Mouse (Mus musculus): ENCODE data around the gene Fam107b.

Fam107b gene

DNA sequence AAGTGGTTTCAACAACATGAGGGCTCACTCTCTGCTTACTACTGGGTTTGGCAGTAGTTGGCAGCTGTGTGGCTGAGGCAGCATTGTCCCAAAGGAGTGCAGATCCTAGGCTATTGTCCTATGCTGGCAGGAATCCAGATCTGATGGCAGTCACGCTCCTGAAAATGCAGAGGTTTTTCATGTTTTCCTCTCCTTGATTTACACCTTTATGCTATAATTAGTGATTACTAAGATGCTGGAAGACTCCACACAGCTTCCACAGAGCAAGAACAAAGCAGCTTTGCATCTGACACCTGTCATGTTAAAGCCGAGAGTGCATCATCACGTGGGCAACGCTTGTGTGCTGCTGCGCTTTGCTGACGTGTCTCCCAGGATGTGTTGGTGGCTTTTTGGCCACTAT is 172.2 kb downstream of the Fam107b start:
- DNase-seq = no peak

DNA sequence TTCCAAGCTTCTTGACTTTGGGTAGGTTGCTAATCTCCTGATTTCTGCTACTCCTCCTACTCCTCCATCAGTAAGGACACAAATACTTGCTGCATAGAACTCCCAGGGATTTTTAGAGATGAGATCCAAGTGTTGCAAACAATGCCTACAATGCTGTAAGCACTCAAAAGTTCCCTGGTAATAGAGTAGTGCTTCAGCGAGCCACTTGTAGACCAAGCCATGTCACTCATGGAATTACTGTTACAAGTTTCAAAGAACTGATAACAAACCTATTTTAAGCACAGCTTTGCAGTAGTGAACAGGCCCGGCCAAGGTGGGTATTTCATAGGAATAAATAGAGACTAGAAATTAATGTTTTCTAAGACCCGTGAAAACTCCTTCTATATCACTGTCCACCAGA is 174.8 kb downstream of the Fam107b start:
- DNase-seq = no peak

DNA sequence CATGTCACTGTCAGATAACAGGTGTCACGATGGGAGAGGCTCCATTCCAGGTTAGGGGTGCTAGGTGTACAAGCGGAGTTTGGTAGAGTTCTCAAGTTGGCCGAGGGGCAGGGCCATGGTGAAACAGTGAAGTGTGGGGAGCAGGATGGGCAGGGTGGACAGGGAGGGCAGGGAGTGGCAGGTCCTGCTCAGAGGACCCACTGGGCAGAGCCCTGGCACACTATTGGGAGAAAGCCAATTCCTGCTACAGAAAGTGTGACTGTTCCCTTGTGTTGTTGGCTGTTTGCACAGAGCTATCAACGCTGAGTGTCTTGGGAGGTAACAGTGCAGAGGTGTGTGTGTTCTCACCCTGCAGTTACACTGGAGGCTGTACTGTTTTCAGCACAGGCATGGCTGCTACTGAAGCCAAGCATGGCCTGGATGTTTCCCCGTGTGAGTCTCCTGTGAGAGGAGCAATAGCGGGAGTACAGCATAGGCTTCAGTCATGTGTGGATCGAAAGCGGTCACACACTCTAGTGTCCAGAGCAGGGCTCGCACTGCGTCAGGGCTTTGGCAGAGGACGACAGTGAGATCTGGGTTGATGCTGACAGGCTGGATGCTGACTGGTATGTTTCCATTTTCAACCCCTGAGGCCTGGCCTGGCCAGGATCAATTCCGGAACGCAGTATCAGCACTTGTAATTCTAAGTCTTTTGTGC is 175.8 kb downstream of the Fam107b start:
- DNase-seq = no peak

DNA sequence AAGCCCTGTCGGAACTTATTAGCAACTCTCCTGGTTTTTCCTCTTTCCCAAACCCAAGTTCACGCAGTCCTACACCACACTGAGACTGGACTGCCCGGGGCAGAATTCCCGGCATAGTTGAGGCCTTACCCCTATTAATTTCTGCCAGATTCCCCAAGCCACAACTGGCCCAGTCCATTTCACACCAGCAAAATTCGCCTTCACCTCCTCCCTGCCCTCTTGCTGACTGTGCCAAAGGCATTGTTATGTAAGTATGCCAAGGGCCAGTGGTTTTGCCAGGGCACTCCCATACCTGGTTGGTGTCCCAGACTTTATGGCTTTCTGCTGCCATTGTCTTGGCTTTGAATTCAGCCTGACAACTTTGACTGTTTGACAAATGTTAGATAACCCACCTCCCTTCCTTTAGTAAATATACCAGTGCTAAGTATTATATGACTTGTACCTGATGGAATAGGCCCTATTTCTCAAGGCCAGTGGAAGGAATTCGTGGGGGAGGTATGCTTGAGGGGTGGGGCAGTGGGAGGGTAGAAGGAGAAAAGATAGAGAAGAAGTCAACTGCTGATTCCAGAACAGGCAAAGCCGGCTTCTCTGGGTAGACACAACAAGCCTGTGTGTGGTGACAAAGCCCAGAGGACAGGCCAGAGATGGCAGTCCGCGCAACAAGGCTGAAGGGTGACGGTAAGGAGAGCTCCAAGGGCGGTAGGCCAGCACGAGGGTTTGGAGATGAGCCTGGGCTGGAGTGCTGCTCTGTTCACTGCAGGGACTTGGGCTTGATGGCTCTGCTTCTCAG is 178.6 kb downstream of the Fam107b start:
- no peak for DNase-seq

DNA sequence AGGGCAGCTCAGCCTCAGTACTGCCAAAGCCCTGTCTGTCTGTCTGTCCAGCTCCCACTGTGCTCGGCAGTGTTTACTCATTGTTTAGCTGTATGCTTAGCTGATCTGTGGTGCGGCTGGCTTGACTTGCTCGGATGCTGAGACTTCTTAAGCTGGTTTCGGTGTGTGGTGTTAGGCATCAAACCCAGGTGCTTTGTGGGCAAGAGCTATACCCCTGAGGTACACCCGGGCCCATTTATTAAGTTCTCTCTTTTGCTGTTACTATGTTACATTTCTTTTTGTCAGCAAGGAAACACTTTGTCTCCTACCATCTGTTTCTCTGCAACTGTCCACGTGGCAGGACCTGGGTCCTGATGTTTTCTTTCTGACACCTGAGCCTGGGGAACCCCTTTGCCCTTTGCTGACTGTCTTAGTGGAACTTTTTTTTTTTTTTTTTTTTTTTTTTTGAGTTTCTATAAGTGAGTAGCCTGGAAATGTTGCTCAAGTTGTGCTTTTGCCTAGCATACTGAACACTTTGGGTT is 179.3 kb downstream of the Fam107b start:
- no peak for DNase-seq

DNA sequence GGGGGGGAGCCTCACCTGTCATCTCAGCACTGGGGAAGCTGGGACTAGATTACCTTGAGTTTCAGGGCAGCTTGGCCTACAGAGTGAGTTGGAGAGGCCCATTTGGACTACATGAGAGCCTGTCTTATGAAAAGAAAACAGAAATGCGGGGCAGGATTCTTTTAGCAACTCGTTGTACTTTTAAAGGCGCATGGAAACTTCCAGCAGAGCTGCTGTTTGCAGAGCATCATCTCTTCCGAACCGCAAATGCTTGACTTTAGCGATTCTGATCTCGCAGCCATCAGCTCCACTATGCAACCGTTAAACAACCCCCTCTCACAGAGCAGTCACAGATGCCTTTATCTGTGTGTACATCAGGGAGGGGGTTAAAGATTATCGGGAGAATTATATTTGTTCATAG is 179.8 kb downstream of the Fam107b start:
- no peak for DNase-seq

DNA sequence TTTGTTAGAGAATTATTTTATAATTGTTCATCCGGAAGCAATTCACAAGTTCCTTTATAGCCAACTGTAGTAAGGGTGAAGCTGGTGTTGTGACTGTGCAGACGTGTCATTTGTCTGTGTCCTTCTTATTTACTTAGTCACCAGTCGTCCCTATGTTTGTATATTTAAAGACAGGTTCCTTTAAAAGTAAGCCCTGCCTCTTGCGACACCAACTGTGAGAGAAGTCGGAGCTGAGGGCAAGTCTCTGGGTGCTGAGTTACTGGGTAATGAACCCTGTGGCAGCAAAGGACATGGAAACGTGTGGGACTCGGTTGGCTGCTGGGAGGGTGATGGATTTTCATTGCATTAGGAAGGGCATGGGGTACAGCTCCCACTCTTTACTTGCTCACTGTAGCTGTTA is 182.1 kb downstream of the Fam107b start:
- DNase-seq = no peak

DNA sequence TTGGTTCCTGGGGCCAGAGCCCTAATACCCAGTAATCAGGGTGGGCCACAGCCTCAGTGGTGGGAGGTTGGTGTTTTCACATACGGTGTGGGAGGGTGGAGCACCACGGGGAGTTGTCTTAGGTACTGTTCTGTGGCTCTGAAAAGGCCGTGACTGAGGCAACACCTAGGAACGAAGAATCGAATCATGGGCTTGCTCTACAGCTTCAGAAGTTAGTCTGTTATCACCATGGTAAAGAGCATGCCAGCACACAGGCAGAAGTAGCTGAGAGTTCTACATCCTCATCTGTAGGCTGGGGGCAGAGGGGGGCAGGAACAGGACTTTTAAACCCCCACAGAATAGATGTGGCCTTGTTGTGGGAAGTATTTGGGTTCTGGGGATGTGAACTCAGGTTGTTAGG is 182.6 kb downstream of the Fam107b start:
- DNase-seq = no peak

DNA sequence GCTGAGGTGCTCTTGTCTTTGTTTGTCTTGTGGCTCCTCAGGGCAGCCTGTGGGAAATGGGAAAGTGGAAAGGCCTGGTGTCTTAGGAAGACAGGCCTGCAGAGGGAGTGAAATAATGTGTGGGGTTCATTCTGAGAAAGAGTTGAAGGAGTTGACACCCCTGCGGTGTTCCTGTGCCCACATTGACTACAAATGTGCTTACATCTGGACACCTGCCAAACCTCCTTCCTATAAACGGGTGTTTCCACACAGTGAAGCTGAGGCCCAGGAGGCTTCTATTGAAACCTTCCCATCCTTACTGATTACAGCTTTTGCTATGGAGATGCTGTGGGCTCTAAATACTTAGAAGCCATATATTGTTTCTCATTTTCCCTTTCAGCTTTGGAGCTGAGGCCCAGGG is 183.5 kb downstream of the Fam107b start:
- DNase-seq = peak; percentile 34

DNA sequence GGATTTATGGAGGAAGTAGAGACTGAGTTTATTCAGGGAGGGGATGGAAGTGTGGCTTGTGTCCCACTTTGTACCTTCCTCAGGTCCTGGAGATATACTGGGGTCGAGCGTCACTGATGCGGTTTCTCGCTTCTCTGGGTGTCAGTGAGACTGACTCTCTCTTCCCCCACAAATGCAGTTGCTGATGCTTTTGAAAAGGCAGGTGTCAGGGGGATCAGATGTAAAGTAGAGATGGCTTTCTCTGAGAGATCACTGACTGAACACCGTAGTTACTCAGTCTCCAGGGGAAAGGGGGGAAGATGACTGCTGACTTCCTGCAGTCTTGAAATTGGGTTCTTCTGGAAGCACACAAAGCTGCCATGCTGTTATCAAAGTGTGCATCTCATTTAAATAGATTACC is 185.6 kb downstream of the Fam107b start:
- peak; percentile 47 for DNase-seq

DNA sequence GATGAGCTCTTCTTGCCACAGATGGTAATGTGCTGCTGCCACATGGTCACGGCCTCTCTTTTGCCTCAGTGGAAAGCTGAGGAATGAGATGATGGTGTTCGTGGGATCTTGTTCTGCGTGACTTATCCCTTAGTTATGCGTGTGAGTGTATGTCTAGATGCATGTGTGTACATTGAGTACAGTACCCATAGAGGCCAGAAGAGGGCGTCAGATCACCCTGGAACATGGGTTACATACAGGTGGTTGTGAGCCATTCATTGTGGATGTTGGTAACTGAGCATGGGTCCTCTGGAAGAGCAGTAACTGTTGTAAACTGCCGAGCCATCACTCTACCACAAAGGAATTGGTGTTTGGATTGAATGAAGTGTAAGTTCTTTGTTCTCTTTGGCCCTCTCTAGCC is 188.1 kb downstream of the Fam107b start:
- no peak for DNase-seq

DNA sequence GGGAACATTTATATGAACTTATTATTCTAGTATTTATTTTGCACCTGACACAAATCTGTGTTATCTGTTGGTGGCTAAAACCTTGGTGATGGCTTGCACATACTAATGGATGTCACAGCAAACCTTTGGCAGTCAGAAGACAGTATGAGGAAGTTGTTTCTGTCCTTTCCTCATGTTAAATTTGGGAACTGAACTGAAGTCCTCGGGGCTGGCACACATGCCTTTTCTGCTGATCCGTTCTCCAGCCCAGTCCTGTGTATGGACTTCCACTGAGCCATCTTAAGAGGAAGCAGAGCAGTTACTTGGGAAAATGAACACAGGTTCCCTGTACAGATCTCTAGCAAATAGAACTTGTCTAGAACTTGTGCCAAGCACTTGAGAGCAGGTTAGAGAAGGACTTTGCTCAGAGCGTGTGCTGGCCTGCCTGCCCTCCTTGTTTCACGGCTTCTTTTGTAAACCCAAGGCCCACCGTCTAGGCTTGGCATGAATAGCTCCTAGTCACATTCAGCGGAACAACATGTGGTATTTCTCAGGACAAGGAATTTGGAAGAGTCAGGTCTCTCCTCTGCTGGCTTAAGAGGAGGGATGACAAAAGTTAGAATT is 190.0 kb downstream of the Fam107b start:
- DNase-seq = no peak

DNA sequence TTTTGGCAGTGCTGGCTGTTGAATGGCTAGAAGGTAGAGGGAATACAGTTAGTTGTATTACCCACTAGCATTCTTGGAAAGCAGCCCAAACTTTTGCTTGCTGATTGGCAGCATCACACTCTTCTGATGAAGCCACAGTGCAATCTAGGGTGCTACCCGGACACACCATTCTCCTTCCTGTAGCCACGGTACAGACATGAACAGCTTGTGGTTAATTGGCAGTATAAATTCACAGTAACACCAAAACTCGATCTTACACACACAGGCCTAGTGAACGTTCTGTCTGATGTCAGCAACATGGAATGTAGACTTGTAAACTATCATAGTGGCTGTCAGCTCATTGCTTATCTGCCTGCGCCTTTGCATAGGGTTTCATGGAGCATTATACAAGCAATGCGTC is 193.8 kb downstream of the Fam107b start:
- no peak for DNase-seq

DNA sequence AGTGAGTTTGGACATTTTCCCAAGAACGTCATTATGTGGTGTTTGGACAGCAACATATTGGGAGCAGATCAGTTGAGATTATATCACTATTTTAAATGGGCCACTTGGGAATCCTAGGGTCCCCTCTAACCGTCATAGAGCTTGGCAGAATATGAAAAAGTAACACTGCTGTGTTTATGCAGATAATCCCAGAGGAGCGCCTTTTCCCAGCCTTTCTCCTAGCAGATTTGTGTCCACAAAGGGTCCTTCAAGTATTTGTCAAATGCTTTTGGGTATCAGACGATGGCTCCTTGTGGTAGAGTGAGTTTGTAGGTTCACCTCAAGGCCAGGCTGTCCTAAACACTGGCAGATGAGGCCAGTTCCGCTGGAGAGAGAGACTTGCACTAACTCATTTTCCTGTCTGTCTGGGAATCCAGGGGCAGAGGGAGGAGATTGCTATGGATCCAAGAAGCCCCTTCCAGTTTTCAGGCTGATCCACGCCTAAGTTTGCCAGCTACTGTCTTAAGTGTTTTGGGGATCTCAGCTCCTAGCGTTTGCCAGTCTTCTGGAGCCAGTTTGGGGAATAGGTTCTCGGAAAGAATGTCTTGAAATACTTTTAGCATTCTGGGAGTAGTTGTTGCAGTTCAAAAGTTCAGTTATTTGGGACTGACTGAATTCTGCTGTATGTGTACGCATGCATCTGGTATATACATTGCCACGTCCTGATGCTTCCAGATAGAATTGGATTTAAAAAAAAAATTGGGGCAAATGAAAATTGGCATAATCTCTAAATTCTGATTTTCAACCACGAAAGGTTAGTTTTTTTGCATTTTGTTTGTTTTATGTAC is 195.9 kb downstream of the Fam107b start:
- DNase-seq = no peak

DNA sequence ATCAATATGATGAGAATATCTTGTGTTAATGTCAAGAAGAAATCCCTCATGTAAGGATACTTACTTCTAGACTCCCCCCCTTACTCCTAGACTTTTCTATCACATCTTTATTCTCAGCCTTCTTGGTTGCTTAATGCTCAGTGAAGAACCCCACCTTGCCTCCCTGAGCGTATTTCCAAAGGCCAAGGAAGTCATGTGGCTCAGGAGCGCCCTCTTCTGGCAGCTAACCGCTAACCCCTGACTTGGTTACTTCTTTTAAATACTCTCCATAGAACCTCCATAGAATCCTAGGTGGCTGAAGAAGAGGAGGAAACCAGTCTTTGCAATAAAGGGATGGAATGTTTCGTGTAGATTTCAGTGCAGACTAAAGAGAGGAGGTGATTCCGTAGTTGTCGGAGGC is 199.0 kb downstream of the Fam107b start:
- DNase-seq = peak; percentile 81

DNA sequence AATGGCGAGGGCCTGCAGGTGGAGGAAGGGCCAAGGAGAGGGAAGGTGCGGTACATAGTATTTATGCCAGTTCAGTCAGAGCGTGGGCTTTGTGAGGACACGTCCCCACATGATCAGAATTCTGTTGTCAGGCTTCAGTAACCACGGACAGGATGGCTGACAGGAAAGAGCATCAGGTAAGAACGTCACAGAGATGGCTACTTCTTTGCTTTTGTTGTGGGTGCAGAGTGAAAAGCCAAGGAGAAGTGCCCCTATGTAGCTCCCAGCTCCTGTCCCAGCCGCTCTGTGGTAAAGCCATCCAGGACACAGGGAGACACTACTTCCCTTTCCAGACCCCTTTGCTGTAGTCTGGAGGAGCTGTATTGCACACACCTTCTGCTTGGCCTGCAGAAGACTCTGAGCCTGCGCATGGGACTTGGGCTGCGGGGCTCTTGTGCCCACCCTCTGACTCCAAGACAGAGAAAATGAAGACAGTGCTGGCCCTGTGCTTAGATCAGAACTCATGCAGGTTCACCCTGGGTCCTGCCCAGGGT is 199.6 kb downstream of the Fam107b start:
- DNase-seq = no peak

DNA sequence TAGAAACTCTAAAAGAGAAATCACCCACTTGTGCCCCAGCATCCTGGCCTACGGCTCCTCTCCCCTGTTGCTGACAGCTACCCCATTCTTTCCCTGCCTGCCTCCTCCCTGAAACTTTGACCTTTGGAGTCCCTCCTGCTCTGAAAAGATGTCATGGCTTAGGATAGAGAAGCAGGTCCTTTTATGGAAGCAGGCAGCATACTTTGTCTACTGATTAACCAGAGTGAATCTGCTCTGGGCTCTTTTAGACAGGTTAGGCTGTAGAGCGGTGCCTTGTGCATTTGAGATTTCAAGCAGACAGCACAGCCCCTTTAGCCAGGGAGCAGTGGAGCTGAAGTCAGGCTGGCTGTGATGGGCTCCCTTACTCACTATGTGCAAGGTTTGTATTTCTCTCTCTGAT is 200.1 kb downstream of the Fam107b start:
- DNase-seq = no peak

DNA sequence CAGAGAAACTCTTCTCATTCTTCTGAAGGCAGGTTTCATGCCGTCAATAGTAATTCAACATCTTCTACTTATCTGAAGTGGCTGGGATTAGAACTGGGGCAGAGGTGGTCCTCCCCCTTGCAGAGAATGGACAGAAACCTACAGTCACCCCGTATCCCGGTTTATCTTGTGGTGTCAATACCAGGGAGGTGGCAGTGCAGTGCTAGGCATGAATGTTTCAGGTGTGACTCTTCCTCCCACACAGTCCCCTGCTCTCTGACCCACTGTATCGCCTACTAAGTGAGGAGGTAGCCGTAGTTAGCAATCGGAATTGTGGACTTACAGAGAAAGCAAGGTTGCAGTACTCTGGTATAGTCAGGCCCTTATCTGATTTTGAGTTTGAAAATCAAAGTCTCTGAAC is 201.2 kb downstream of the Fam107b start:
- no peak for DNase-seq

DNA sequence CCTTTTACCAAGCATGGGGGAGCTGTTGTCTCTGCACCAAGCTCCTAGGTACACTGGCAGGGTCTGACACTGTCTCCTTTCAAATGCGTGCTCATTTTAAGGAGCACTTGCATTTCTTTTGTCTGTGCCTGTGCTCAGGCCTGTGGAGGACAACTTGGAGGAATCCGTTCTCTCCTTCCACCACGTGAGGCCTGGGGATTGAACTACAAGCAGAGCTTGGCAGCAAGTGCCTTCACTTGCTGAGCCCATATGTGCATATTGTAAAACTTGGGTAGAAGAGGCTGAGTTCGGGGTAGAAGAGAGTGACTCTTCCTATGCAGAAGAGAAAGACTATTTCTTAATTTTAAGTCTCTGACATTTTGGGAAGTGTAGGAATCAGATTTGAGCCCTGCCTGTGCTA is 202.8 kb downstream of the Fam107b start:
- no peak for DNase-seq

DNA sequence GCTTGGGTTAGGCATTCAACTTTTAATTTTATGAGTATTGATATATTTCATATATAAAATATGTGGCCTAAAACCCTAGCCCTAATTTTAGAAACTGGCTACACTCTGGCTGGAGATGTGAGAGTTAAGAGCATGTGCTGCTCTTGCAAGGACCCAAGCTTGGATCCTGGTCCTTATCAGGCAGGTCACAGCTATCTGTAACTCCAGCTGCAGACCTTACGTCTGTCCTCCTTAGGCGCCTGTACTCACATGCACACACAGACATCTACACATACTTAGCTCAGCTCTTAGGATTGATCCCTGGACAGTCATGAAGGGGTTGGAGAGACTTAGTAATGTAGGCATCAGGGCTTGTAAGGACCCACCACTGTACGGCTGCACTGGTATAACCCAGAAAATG is 205.3 kb downstream of the Fam107b start:
- no peak for DNase-seq

DNA sequence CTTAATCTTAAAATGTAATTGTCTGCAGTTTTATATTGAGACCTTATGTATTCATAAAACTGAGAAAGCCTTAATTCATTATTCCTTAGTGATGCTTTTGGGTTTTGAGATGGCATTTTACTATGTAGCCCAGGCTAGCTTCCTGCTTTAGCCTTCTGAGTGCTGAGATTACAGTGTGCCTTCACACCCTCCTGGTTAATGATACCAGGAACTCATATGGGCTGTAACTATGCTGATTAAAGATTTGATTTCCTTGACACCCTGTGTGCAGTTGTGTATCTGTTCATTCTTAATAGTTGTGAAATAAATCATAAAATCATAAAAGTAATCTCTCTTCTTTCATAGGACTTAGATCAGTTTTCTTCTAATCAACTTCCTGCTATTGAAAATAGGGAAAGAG is 205.8 kb downstream of the Fam107b start:
- DNase-seq = no peak

DNA sequence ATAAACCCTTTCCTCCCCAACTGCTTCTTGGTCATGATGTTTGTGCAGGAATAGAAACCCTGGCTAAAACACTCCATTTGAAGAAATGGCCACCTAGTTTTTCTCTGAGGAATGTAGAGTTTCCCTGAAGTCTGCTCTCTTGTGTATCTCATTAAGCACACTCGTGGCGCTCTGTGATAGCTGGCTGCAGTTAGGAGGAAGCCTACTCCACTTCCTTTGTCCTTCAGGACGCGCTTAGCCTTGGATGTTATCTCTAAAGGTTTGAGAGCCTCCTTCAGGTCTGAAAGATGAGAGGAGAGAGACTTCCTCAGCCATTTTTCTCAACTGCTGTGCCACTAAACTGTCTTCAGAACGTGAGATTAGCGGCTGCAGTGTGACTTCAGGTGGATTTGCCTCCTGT is 207.4 kb downstream of the Fam107b start:
- no peak for DNase-seq

DNA sequence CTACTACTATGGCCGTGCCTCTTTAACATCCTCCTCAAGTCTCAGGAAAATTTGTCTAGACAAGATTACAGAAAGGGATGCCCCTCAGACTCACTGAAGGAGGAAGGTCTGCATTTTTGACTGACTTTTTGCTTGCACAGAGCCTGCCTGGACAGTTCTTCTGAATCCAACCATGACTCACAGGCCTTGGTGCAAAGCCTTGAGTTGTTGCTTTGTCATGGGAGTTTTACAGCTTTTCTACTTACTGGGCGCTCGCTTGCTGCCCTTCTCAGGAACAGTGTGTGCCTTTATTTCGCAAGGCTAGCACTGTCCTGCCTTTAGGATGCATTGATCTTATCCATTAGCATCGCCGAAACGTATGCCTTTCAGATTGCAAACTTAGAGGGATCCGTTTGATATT is 215.3 kb downstream of the Fam107b start:
- no peak for DNase-seq

Data from thymus, postnatal 14 days (tissue).